Mouse (Mus musculus) bone marrow macrophage, adult 2 months (primary cell): Measurements from ENCODE around the gene Fgfr2.

Source experiments
- CTCF ChIP-seq: IDR thresholded peaks from 2 replicates; pipeline ENCODE4 v1.5.1; 2012; ENCODE audit warnings: low read depth, mild to moderate bottlenecking, low read length, moderate library complexity
- POLR2A ChIP-seq: IDR thresholded peaks from 2 replicates; pipeline ENCODE4 v1.6.1; 2012; ENCODE audit warnings: mild to moderate bottlenecking, low read depth, low read length, borderline replicate concordance

- TF ChIP-seq CTCF (no peak), POLR2A (no peak)
Observed at GRCm38 (mm10) chr7:132491902-132492301, 631.2 kb downstream of the Fgfr2 start.
